Mouse (Mus musculus) splenic B cell, adult 2 months (primary cell): Measurements from ENCODE around the gene March1.

ENCODE experiments used
- DNase-seq: peaks from one replicate; pipeline ENCODE4 v3.0.0-alpha.2; 2011; ENCODE audit warnings: low read depth, low spot score
- H3K27me3 ChIP-seq: 2 replicates; pipeline ENCODE4 v1.6.1; 2012; ENCODE audit warnings: mild to moderate bottlenecking, low read length, moderate library complexity, mixed read lengths; ENCODE audit not compliant: control insufficient read depth, poor library complexity, insufficient read depth, severe bottlenecking
- H3K36me3 ChIP-seq: 2 replicates; pipeline ENCODE4 v1.6.1; 2012; ENCODE audit warnings: mild to moderate bottlenecking, low read length, moderate library complexity, mixed read lengths; ENCODE audit not compliant: control insufficient read depth, poor library complexity, insufficient read depth, severe bottlenecking

The March1 gene

GRCm38 (mm10) chr8:66166835-66167234, 549.1 kb downstream of the March1 start:
- H3K36me3 ChIP-seq: no peaks in the 10 kb centered on the region
- H3K27me3 ChIP-seq: no peaks in the 10 kb centered on the region
- DNase-seq: no peak

GRCm38 (mm10) chr8:66167405-66168173, 549.9 kb downstream of the March1 start:
- Histone ChIP-seq H3K27me3 (no peaks in the 10 kb centered on the region), H3K36me3 (no peaks in the 10 kb centered on the region)
- DNase-seq: no peak

GRCm38 (mm10) chr8:66179336-66179735, 561.6 kb downstream of the March1 start:
- DNase-seq: no peak
- no peaks in the 10 kb centered on the region for H3K27me3 ChIP-seq
- H3K36me3 ChIP-seq: no peaks in the 10 kb centered on the region

- H3K27me3 ChIP-seq: no peaks in the 10 kb centered on the region
- H3K36me3 ChIP-seq: no peaks in the 10 kb centered on the region
- DNase-seq: no peak
Measured at GRCm38 (mm10) chr8:66181265-66181664, 563.6 kb downstream of the March1 start.

GRCm38 (mm10) chr8:66182257-66182656, 564.6 kb downstream of the March1 start:
- no peak for DNase-seq
- no peaks in the 10 kb centered on the region for H3K36me3 ChIP-seq

GRCm38 (mm10) chr8:66183454-66183853, 565.8 kb downstream of the March1 start:
- no peak for DNase-seq
- Histone ChIP-seq H3K36me3 (no peaks in the 10 kb centered on the region), H3K27me3 (no peaks in the 10 kb centered on the region)

More at GRCm38 (mm10) chr8:66182257-66182656, 564.6 kb downstream of the March1 start:
- no peaks in the 10 kb centered on the region for H3K27me3 ChIP-seq

GRCm38 (mm10) chr8:66185226-66185625, 567.5 kb downstream of the March1 start:
- no peaks in the 10 kb centered on the region for H3K27me3 ChIP-seq
- H3K36me3 ChIP-seq: no peaks in the 10 kb centered on the region
- no peak for DNase-seq

- DNase-seq: no peak
- no peaks in the 10 kb centered on the region for H3K36me3 ChIP-seq
- no peaks in the 10 kb centered on the region for H3K27me3 ChIP-seq
Measured at GRCm38 (mm10) chr8:66194416-66194815, 576.7 kb downstream of the March1 start.

GRCm38 (mm10) chr8:66200169-66200568, 582.5 kb downstream of the March1 start:
- Histone ChIP-seq H3K27me3 (no peaks in the 10 kb centered on the region), H3K36me3 (no peaks in the 10 kb centered on the region)
- DNase-seq: no peak

GRCm38 (mm10) chr8:66203814-66204438, 586.2 kb downstream of the March1 start:
- DNase-seq: no peak
- Histone ChIP-seq H3K36me3 (no peaks in the 10 kb centered on the region), H3K27me3 (no peaks in the 10 kb centered on the region)

GRCm38 (mm10) chr8:66209553-66209952, 591.9 kb downstream of the March1 start:
- H3K27me3 ChIP-seq: no peaks in the 10 kb centered on the region
- DNase-seq: no peak
- H3K36me3 ChIP-seq: no peaks in the 10 kb centered on the region

GRCm38 (mm10) chr8:66210294-66210693, 592.6 kb downstream of the March1 start:
- Histone ChIP-seq H3K36me3 (no peaks in the 10 kb centered on the region), H3K27me3 (no peaks in the 10 kb centered on the region)
- no peak for DNase-seq

- Histone ChIP-seq H3K27me3 (no peaks in the 10 kb centered on the region), H3K36me3 (no peaks in the 10 kb centered on the region)
- no peak for DNase-seq
Measured at GRCm38 (mm10) chr8:66219974-66220373, 602.3 kb downstream of the March1 start.

GRCm38 (mm10) chr8:66229931-66230330, 612.2 kb downstream of the March1 start:
- no peaks in the 10 kb centered on the region for H3K36me3 ChIP-seq
- H3K27me3 ChIP-seq: no peaks in the 10 kb centered on the region
- DNase-seq: no peak

GRCm38 (mm10) chr8:66269546-66269945, 651.8 kb downstream of the March1 start:
- Histone ChIP-seq H3K36me3 (no peaks in the 10 kb centered on the region), H3K27me3 (no peaks in the 10 kb centered on the region)
- no peak for DNase-seq
